Mouse (Mus musculus): ENCODE data around the gene Ddx31.

- TF ChIP-seq POLR2A (IDR thresholded peaks at IDR 0.05; ENCODE audit: low read depth, low read length) (no peak), CTCF (conservative IDR thresholded peaks at IDR 0.05; ENCODE audit: insufficient read depth, insufficient read length, low read depth, low read length) (no peak)
Measured at GRCm38 (mm10) chr2:28952981-28953380, 112.8 kb downstream of the Ddx31 start.

All from kidney, adult 2 months (tissue).